Mouse (Mus musculus) bone marrow macrophage, adult 2 months (primary cell): ENCODE measurements at regions not wholly inside any gene's neighbourhood (a gene's known extent, or its start where the extent isn't known, plus 50 kb on each side); places are given as distances from the start of the nearest gene placed in this dataset.

Experiments
- H3K27ac ChIP-seq: 2 replicates; pipeline ENCODE4 v1.5.1; 2012; ENCODE audit warnings: low read depth, low read length; ENCODE audit not compliant: insufficient read depth
- H3K4me1 ChIP-seq: 2 replicates; pipeline ENCODE4 v1.6.1; 2012; ENCODE audit warnings: low read length; ENCODE audit not compliant: control insufficient read depth, insufficient read depth
- H3K4me3 ChIP-seq: 2 replicates; pipeline ENCODE4 v1.5.1; 2012; ENCODE audit warnings: mild to moderate bottlenecking, low read length, moderate library complexity; ENCODE audit not compliant: insufficient read depth
- CTCF ChIP-seq: IDR thresholded peaks from 2 replicates; pipeline ENCODE4 v1.5.1; 2012; ENCODE audit warnings: low read depth, mild to moderate bottlenecking, low read length, moderate library complexity
- POLR2A ChIP-seq: IDR thresholded peaks from 2 replicates; pipeline ENCODE4 v1.6.1; 2012; ENCODE audit warnings: mild to moderate bottlenecking, low read depth, low read length, borderline replicate concordance

GRCm38 (mm10) chr14:31891500-31892185 is 61.2 kb upstream of the Ankrd28 start:
- Histone ChIP-seq H3K4me1 (no peaks in the 10 kb centered on the region), H3K4me3 (no peak overlapping the region), H3K27ac (no peak overlapping the region)
- TF ChIP-seq POLR2A = no peak

- TF ChIP-seq CTCF (no peak), POLR2A (no peak)
- Histone ChIP-seq H3K27ac (no peak overlapping the region), H3K4me3 (no peak overlapping the region), H3K4me1 (no peaks in the 10 kb centered on the region)
These were observed 61.7 kb upstream of the Ankrd28 start for GRCm38 (mm10) chr14:31892186-31892510.

DNA sequence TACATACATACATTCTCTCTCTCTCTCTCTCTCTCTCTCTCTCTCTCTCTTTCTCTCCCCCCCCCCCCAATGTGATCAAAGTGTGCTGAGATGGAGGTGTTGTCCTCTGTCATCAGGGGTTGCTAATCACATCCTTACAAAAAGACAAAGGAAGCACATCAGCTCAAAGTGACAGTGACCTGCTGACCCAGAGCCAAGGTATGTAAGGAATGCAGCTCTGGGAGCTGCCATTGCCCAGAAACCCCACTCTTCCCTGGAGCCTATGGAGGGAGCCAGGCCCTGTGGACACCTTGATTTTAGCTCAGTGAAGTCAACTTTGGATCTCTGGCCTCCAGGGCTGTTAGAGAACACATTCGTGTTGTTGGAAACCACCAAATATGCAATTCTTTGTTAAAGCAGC is 66.0 kb upstream of the Ankrd28 start:
- Histone ChIP-seq H3K4me1 (no peaks in the 10 kb centered on the region), H3K4me3 (no peak overlapping the region), H3K27ac (no peak overlapping the region)
- TF ChIP-seq POLR2A = no peak
- TF ChIP-seq CTCF = no peak

- Histone ChIP-seq H3K4me1 (no peaks in the 10 kb centered on the region), H3K27ac (no peak overlapping the region), H3K4me3 (no peak overlapping the region)
- no peak for TF ChIP-seq CTCF
- TF ChIP-seq POLR2A = no peak
These were observed 69.1 kb upstream of the Ankrd28 start for GRCm38 (mm10) chr14:31899504-31899903.

- no peak overlapping the region for H3K4me3 ChIP-seq
- TF ChIP-seq CTCF (no peak), POLR2A (no peak)
- no peaks in the 10 kb centered on the region for H3K4me1 ChIP-seq
- H3K27ac ChIP-seq = no peak overlapping the region
These were observed 69.5 kb upstream of the Ankrd28 start for GRCm38 (mm10) chr14:31899906-31900305.

DNA sequence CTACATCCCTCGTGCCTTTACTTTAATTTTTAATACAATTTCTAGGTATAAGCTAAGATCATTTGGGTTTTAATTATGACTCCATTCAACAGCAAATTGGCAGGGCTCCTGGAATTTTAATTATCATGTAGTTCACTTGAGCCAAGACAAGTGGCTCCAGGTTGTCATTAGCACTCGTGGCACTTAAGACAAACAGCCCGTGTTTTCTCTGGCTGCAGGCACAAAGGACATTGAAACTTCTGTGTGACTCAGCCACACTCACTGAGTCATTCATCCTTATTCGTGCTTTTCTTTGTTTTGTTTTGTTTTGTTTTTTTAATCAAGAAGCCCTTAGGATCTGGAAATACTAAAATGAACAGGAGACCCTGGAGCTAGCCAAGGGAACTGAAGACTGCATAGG is 71.5 kb upstream of the Ankrd28 start:
- H3K4me1 ChIP-seq = no peaks in the 10 kb centered on the region
- H3K4me3 ChIP-seq = no peak overlapping the region
- no peak overlapping the region for H3K27ac ChIP-seq
- no peak for TF ChIP-seq CTCF
- no peak for TF ChIP-seq POLR2A

DNA sequence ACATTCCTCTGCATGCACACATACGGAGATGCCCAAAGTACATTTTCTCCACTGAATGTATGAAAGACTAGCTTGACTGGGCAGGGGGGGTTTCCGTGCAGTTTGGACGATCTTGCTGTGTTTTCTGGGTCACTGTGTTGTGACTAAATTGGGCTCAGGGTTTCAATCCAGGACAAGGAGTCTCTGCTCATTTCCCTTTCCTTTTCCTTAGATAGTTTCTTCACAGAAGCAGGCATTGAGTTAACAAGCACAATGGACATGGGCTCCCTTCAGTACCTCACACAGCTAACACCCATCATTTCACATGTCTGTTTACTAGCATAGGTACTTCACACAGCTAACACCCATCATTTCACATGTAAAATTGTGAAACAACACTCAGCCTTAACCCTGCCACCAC is 73.2 kb upstream of the Ankrd28 start:
- TF ChIP-seq CTCF = no peak
- H3K4me3 ChIP-seq = no peak overlapping the region
- H3K4me1 ChIP-seq = no peaks in the 10 kb centered on the region
- H3K27ac ChIP-seq = no peak overlapping the region

DNA sequence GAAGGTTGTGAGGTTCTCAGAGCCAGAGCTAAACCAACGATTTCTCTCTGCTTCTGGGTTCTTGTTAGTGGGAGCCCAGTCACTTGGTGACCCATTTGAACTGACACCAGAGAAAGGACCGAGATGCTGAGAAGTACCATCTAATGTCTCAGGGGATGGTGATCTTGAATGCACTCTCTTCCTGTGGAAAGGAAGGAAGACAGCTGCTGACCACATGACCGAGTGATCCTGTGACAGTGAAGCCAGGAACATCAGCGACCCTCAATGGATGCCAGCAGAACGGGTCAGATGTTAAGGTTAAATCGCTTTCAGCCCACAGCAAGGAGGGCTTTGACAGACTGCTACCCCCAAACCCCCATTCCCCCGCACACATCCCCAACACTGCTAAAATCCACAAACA is 78.1 kb upstream of the Ankrd28 start:
- Histone ChIP-seq H3K27ac (no peak overlapping the region), H3K4me1 (no peaks in the 10 kb centered on the region), H3K4me3 (no peak overlapping the region)
- no peak for TF ChIP-seq CTCF
- TF ChIP-seq POLR2A = no peak

GRCm38 (mm10) chr14:31909291-31909690 is 78.8 kb upstream of the Ankrd28 start:
- Histone ChIP-seq H3K4me1 (no peaks in the 10 kb centered on the region), H3K27ac (no peak overlapping the region), H3K4me3 (no peak overlapping the region)
- TF ChIP-seq CTCF (no peak), POLR2A (no peak)

DNA sequence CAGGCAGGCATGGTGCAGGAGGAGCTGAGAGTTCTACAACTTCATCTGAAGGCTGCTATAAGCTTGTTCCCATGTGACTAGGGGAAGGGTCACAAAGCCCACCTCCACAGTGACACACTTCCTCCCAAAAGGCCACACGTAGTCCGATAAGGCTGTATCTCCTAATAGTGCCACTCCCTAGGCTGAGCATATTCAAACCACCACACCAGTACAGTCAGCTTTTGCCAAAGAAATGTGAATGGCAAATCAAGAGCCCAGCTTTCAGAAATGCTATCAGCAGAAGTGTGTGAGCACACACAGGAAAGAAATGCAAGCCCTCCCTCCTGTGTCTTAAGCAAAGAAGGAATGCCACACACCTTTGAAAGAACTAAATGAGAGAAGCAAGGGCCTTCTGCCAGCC is 80.4 kb upstream of the Ankrd28 start:
- Histone ChIP-seq H3K27ac (no peak overlapping the region), H3K4me1 (no peaks in the 10 kb centered on the region), H3K4me3 (no peak overlapping the region)
- TF ChIP-seq CTCF (no peak), POLR2A (no peak)

GRCm38 (mm10) chr14:31918461-31918860 is 88.0 kb upstream of the Ankrd28 start:
- TF ChIP-seq CTCF = no peak
- no peak for TF ChIP-seq POLR2A
- Histone ChIP-seq H3K4me1 (no peaks in the 10 kb centered on the region), H3K4me3 (no peak overlapping the region), H3K27ac (no peak overlapping the region)
